Mouse (Mus musculus): ENCODE measurements around the gene Tubb4b.

GRCm38 (mm10) chr2:25261870-25262269, 37.4 kb upstream of the Tubb4b start:
- TF ChIP-seq CTCF (IDR thresholded peaks at IDR 0.05; ENCODE audit: borderline replicate concordance, insufficient read depth, low read length) (no peak), POLR2A (IDR thresholded peaks at IDR 0.05; ENCODE audit: low read depth, low read length) (no peak)

All from embryonic fibroblast, embryonic 13.5 days (primary cell).